Mouse (Mus musculus) embryonic facial prominence, embryonic 12.5 days (tissue): ENCODE data around the gene Clk3. TPM values are rescaled to one million over a fixed set of nuclear protein-coding genes. Genes with fewer than 3 reads are reported as not detected.

ENCODE experiments used
- ATAC-seq: fragments of 200-750 bp; cut with Nextera tagmentation; 2 replicates; pipeline ENCODE4 v1.8.0; 2017; ENCODE audit not compliant: insufficient number of reproducible peaks, insufficient read depth, low FRiP score, low TSS enrichment
- H3K27ac ChIP-seq: fragments of 300-500 bp; sonication (generic); 2 replicates; pipeline ENCODE4 v1.5.1; 2016; ENCODE audit warnings: mild to moderate bottlenecking
- H3K27me3 ChIP-seq: fragments of 300-500 bp; sonication (generic); 2 replicates; pipeline ENCODE4 v1.6.1; 2016; ENCODE audit warnings: mild to moderate bottlenecking, moderate library complexity
- H3K36me3 ChIP-seq: fragments of 300-500 bp; sonication (generic); 2 replicates; pipeline ENCODE4 v1.6.1; 2016; ENCODE audit warnings: mild to moderate bottlenecking
- H3K4me1 ChIP-seq: fragments of 300-500 bp; sonication (generic); 2 replicates; pipeline ENCODE4 v1.6.1; 2016
- H3K4me2 ChIP-seq: fragments of 300-500 bp; sonication (generic); replicated peaks from 2 replicates; pipeline ENCODE4 v1.6.1; 2016; ENCODE audit warnings: mild to moderate bottlenecking, moderate library complexity
- H3K4me3 ChIP-seq: fragments of 300-500 bp; sonication (generic); 2 replicates; pipeline ENCODE4 v1.5.1; 2016; ENCODE audit warnings: mild to moderate bottlenecking
- H3K9ac ChIP-seq: fragments of 300-500 bp; sonication (generic); 2 replicates; pipeline ENCODE4 v1.6.1; 2016; ENCODE audit warnings: mild to moderate bottlenecking, moderate library complexity
- H3K9me3 ChIP-seq: fragments of 300-500 bp; sonication (generic); 2 replicates; pipeline ENCODE4 v1.6.1; 2016; ENCODE audit warnings: mild to moderate bottlenecking, moderate library complexity
- WGBS: fragments of 180-500 bp; shearing (Covaris S2); methylation state at CpG from one replicate; pipeline ENCODE4 v1.1.7; 2016; 5-methylcytosine and 5-hydroxymethylcytosine counted together
- polyA plus RNA-seq: library from polyadenylated mRNA; unstranded; fragments of >200 nt; fragmentation: Nextera tagmentation; extraction: Ambion mirVana; gene quantifications from 2 replicates; pipeline ENCODE4 v1.2.1, GENCODE M21; 2016

The Clk3 gene
- 75.4 and 81.8 TPM in 2 replicates for polyA plus RNA-seq

GRCm38 (mm10) chr9:57765364-57766351, at the start of gene Clk3:
Gene Clk3, minus strand, starts transcription at chr9:57765860.
- H3K9me3 ChIP-seq: no peaks in the 10 kb centered on the region
- H3K9ac ChIP-seq: peak within 1 kb of the TSS; percentile 93
- peaks cover 33% of the 10 kb centered on the region for H3K4me1 ChIP-seq
- H3K4me2 ChIP-seq: peak within 1 kb of the TSS; percentile 99
- under 1% methylated on average over 93 of the region's 93 CpGs for WGBS
- peak within 1 kb of the TSS; percentile 91 for H3K4me3 ChIP-seq
- ATAC-seq: peak; percentile 24; the same call in 1 of the 2 replicates
- H3K27me3 ChIP-seq: no peaks in the 10 kb centered on the region
- peak within 1 kb of the TSS; percentile 98 for H3K27ac ChIP-seq
- H3K36me3 ChIP-seq: peaks cover 11% of the 10 kb centered on the region

GRCm38 (mm10) chr9:57814866-57815265, 49.2 kb upstream of the Clk3 start:
- H3K4me3 ChIP-seq: no peak overlapping the region
- H3K9ac ChIP-seq: no peak overlapping the region
- 35% methylated on average over 3 of the region's 3 CpGs for WGBS
- no peaks in the 10 kb centered on the region for H3K36me3 ChIP-seq
- H3K4me2 ChIP-seq: no peak overlapping the region
- peaks cover 70% of the 10 kb centered on the region for H3K4me1 ChIP-seq
- no peak overlapping the region for H3K27ac ChIP-seq
- no peaks in the 10 kb centered on the region for H3K27me3 ChIP-seq
- no peaks in the 10 kb centered on the region for H3K9me3 ChIP-seq
- no peak for ATAC-seq

- H3K27me3 ChIP-seq: no peaks in the 10 kb centered on the region
- H3K27ac ChIP-seq: no peak overlapping the region
- H3K4me2 ChIP-seq: no peak overlapping the region
- 14% methylated on average over 1 of the region's 1 CpGs for WGBS
- peaks cover 74% of the 10 kb centered on the region for H3K4me1 ChIP-seq
- H3K9ac ChIP-seq: no peak overlapping the region
- no peaks in the 10 kb centered on the region for H3K9me3 ChIP-seq
- no peak overlapping the region for H3K4me3 ChIP-seq
- ATAC-seq: no peak
- H3K36me3 ChIP-seq: no peaks in the 10 kb centered on the region; the same call in 1 of the 2 replicates
These were observed 48.4 kb upstream of the Clk3 start for GRCm38 (mm10) chr9:57814014-57814413.

- no peak for ATAC-seq
- WGBS: 29% methylated on average over 8 of the region's 8 CpGs
- Histone ChIP-seq H3K9ac (no peak overlapping the region), H3K4me3 (no peak overlapping the region), H3K9me3 (no peaks in the 10 kb centered on the region), H3K27ac (0 out of 2 replicates have a peak overlapping the region, but pooled peaks have one; percentile 46), H3K4me2 (no peak overlapping the region), H3K36me3 (no peaks in the 10 kb centered on the region; the same call in 1 of the 2 replicates), H3K4me1 (peaks cover 61% of the 10 kb centered on the region), H3K27me3 (no peaks in the 10 kb centered on the region)
These were observed 46.4 kb upstream of the Clk3 start for GRCm38 (mm10) chr9:57811793-57812733.

- peaks cover 52% of the 10 kb centered on the region for H3K4me1 ChIP-seq
- no peaks in the 10 kb centered on the region for H3K27me3 ChIP-seq
- no peaks in the 10 kb centered on the region for H3K9me3 ChIP-seq
- H3K9ac ChIP-seq: no peak overlapping the region
- no peak overlapping the region for H3K4me3 ChIP-seq
- no peak overlapping the region for H3K27ac ChIP-seq
- no peak overlapping the region for H3K4me2 ChIP-seq
- ATAC-seq: no peak
- 65% methylated on average over 3 of the region's 3 CpGs for WGBS
- no peaks in the 10 kb centered on the region; the same call in 1 of the 2 replicates for H3K36me3 ChIP-seq
These were observed 45.0 kb upstream of the Clk3 start for GRCm38 (mm10) chr9:57810691-57811090.

- no peak overlapping the region for H3K4me2 ChIP-seq
- WGBS: 54% methylated on average over 5 of the region's 5 CpGs
- no peaks in the 10 kb centered on the region for H3K27me3 ChIP-seq
- ATAC-seq: no peak
- no peak overlapping the region for H3K27ac ChIP-seq
- no peak overlapping the region for H3K9ac ChIP-seq
- H3K4me1 ChIP-seq: peaks cover 41% of the 10 kb centered on the region
- no peaks in the 10 kb centered on the region; the same call in 1 of the 2 replicates for H3K36me3 ChIP-seq
- no peak overlapping the region for H3K4me3 ChIP-seq
- no peaks in the 10 kb centered on the region for H3K9me3 ChIP-seq
These were observed 43.2 kb upstream of the Clk3 start for GRCm38 (mm10) chr9:57808771-57809310.

- H3K9ac ChIP-seq: no peak overlapping the region
- no peak overlapping the region for H3K4me3 ChIP-seq
- H3K27me3 ChIP-seq: no peaks in the 10 kb centered on the region
- no peak overlapping the region for H3K27ac ChIP-seq
- WGBS: 59% methylated on average over 4 of the region's 4 CpGs
- H3K36me3 ChIP-seq: no peaks in the 10 kb centered on the region; the same call in 1 of the 2 replicates
- H3K4me1 ChIP-seq: peaks cover 39% of the 10 kb centered on the region
- ATAC-seq: no peak
- no peaks in the 10 kb centered on the region for H3K9me3 ChIP-seq
- no peak overlapping the region for H3K4me2 ChIP-seq
These were observed 41.6 kb upstream of the Clk3 start for GRCm38 (mm10) chr9:57807174-57807651.

- Histone ChIP-seq H3K4me3 (no peak overlapping the region), H3K4me1 (peaks cover 30% of the 10 kb centered on the region), H3K36me3 (peaks cover 3% of the 10 kb centered on the region; the same call in 1 of the 2 replicates), H3K4me2 (no peak overlapping the region), H3K9ac (no peak overlapping the region), H3K27ac (no peak overlapping the region), H3K9me3 (no peaks in the 10 kb centered on the region), H3K27me3 (no peaks in the 10 kb centered on the region)
- no peak for ATAC-seq
- 15% methylated on average over 1 of the region's 1 CpGs for WGBS
These were observed 40.4 kb upstream of the Clk3 start for GRCm38 (mm10) chr9:57806066-57806481.

- 75% methylated on average over 10 of the region's 10 CpGs for WGBS
- no peaks in the 10 kb centered on the region for H3K9me3 ChIP-seq
- H3K27ac ChIP-seq: no peak overlapping the region
- H3K4me3 ChIP-seq: no peak overlapping the region
- no peaks in the 10 kb centered on the region for H3K27me3 ChIP-seq
- peaks cover 3% of the 10 kb centered on the region; the same call in 1 of the 2 replicates for H3K36me3 ChIP-seq
- H3K4me2 ChIP-seq: no peak overlapping the region
- H3K9ac ChIP-seq: no peak overlapping the region
- no peak for ATAC-seq
- H3K4me1 ChIP-seq: peaks cover 30% of the 10 kb centered on the region
These were observed 39.6 kb upstream of the Clk3 start for GRCm38 (mm10) chr9:57805087-57805737.

- H3K9ac ChIP-seq: no peak overlapping the region
- 0 out of 2 replicates have a peak overlapping the region, but pooled peaks have one; percentile 1 for H3K27ac ChIP-seq
- no peaks in the 10 kb centered on the region for H3K9me3 ChIP-seq
- peaks cover 29% of the 10 kb centered on the region for H3K4me1 ChIP-seq
- no peak overlapping the region for H3K4me2 ChIP-seq
- WGBS: 23% methylated on average over 4 of the region's 4 CpGs
- H3K36me3 ChIP-seq: peaks cover 3% of the 10 kb centered on the region; the same call in 1 of the 2 replicates
- no peaks in the 10 kb centered on the region for H3K27me3 ChIP-seq
- no peak overlapping the region for H3K4me3 ChIP-seq
- ATAC-seq: no peak
These were observed 38.2 kb upstream of the Clk3 start for GRCm38 (mm10) chr9:57803839-57804238.
